Mouse (Mus musculus): ENCODE results near the gene Prdm10. TPM values are rescaled to one million over a fixed set of nuclear protein-coding genes. Genes with fewer than 3 reads are reported as not detected.

Prdm10 gene
- total and polyA plus RNA-seq, 2 experiments from 2014 or later: 5.1 to 16.0 TPM

GRCm38 (mm10) chr9:31354051-31354450 lies 73.7 kb downstream of the Prdm10 start:
- Histone ChIP-seq H3K36me3 (ENCODE audit: insufficient read depth) (peaks cover 51% of the 10 kb centered on the region), H3K4me2 (ENCODE audit: low read depth) (no peak overlapping the region), H3K9me3 (ENCODE audit: low read length) (no peaks in the 10 kb centered on the region), H3K27ac (ENCODE audit: low read depth, low read length) (no peak overlapping the region), H3K4me1 (ENCODE audit: insufficient read depth) (no peaks in the 10 kb centered on the region), H3K4me3 (ENCODE audit: low read depth, low read length) (no peak overlapping the region), H3K9ac (no peak overlapping the region), H3K27me3 (ENCODE audit: insufficient read depth, low read length) (no peaks in the 10 kb centered on the region)
- no peak for TF ChIP-seq CTCF (IDR thresholded peaks at IDR 0.05; ENCODE audit: low read depth)
- DNase-seq (no peak), ATAC-seq (no peak)
- WGBS: 91% methylated on average over 7 of the region's 7 CpGs

GRCm38 (mm10) chr9:31363698-31364609 lies 83.6 kb downstream of the Prdm10 start:
- Histone ChIP-seq H3K36me3 (ENCODE audit: insufficient read depth) (peaks cover 64% of the 10 kb centered on the region), H3K9ac (no peak overlapping the region), H3K4me2 (ENCODE audit: low read depth) (no peak overlapping the region), H3K9me3 (ENCODE audit: low read length) (no peaks in the 10 kb centered on the region), H3K27me3 (ENCODE audit: insufficient read depth, low read length) (no peaks in the 10 kb centered on the region), H3K4me1 (ENCODE audit: insufficient read depth) (no peaks in the 10 kb centered on the region), H3K4me3 (ENCODE audit: low read depth, low read length) (no peak overlapping the region), H3K27ac (ENCODE audit: low read depth, low read length) (no peak overlapping the region)
- ATAC-seq (no peak), DNase-seq (peak; percentile 31)
- 65% methylated on average over 9 of the region's 9 CpGs for WGBS
- TF ChIP-seq CTCF (IDR thresholded peaks at IDR 0.05; ENCODE audit: low read depth): no peak

- H3K9me3 ChIP-seq (ENCODE audit: low read length): no peaks in the 10 kb centered on the region
- DNase-seq (no peak), ATAC-seq (no peak)
- no peak overlapping the region for H3K4me3 ChIP-seq (ENCODE audit: low read depth, low read length)
- WGBS: 93% methylated on average over 8 of the region's 8 CpGs
- H3K4me1 ChIP-seq (ENCODE audit: insufficient read depth): no peaks in the 10 kb centered on the region
- H3K27me3 ChIP-seq (ENCODE audit: insufficient read depth, low read length): no peaks in the 10 kb centered on the region
- no peak overlapping the region for H3K4me2 ChIP-seq (ENCODE audit: low read depth)
- H3K27ac ChIP-seq (ENCODE audit: low read depth, low read length): no peak overlapping the region
- H3K36me3 ChIP-seq (ENCODE audit: insufficient read depth): peaks cover 55% of the 10 kb centered on the region
- no peak overlapping the region for H3K9ac ChIP-seq
- no peak for TF ChIP-seq CTCF (IDR thresholded peaks at IDR 0.05; ENCODE audit: low read depth)
Measured at GRCm38 (mm10) chr9:31365086-31365485, 84.7 kb downstream of the Prdm10 start.

GRCm38 (mm10) chr9:31371740-31372139 lies 91.4 kb downstream of the Prdm10 start:
- H3K4me1 ChIP-seq (ENCODE audit: insufficient read depth): no peaks in the 10 kb centered on the region
- H3K4me3 ChIP-seq (ENCODE audit: low read depth, low read length): no peak overlapping the region
- no peak for TF ChIP-seq CTCF (IDR thresholded peaks at IDR 0.05; ENCODE audit: low read depth)
- no peak overlapping the region for H3K27ac ChIP-seq (ENCODE audit: low read depth, low read length)
- 100% methylated on average over 3 of the region's 3 CpGs for WGBS
- no peak for DNase-seq
- ATAC-seq: no peak
- no peak overlapping the region for H3K9ac ChIP-seq
- H3K27me3 ChIP-seq (ENCODE audit: insufficient read depth, low read length): no peaks in the 10 kb centered on the region
- no peak overlapping the region for H3K4me2 ChIP-seq (ENCODE audit: low read depth)
- H3K9me3 ChIP-seq (ENCODE audit: low read length): no peaks in the 10 kb centered on the region
- peaks cover 34% of the 10 kb centered on the region for H3K36me3 ChIP-seq (ENCODE audit: insufficient read depth)

GRCm38 (mm10) chr9:31376661-31377060 lies 96.3 kb downstream of the Prdm10 start:
- ATAC-seq: no peak
- no peaks in the 10 kb centered on the region for H3K27me3 ChIP-seq (ENCODE audit: insufficient read depth, low read length)
- H3K4me1 ChIP-seq (ENCODE audit: insufficient read depth): no peaks in the 10 kb centered on the region
- H3K27ac ChIP-seq (ENCODE audit: low read depth, low read length): no peak overlapping the region
- TF ChIP-seq CTCF (IDR thresholded peaks at IDR 0.05; ENCODE audit: low read depth): no peak
- no peak overlapping the region for H3K4me2 ChIP-seq (ENCODE audit: low read depth)
- H3K4me3 ChIP-seq (ENCODE audit: low read depth, low read length): no peak overlapping the region
- H3K9me3 ChIP-seq (ENCODE audit: low read length): no peaks in the 10 kb centered on the region
- no peak for DNase-seq
- no peak overlapping the region for H3K9ac ChIP-seq
- H3K36me3 ChIP-seq (ENCODE audit: insufficient read depth): peaks cover 15% of the 10 kb centered on the region

GRCm38 (mm10) chr9:31384786-31385499 lies 104.6 kb downstream of the Prdm10 start:
- Histone ChIP-seq H3K4me2 (ENCODE audit: low read depth) (peak overlapping the region; percentile 72; the same call in 1 of the 2 replicates), H3K4me1 (ENCODE audit: insufficient read depth) (peaks cover 11% of the 10 kb centered on the region), H3K9ac (no peak overlapping the region), H3K27ac (ENCODE audit: low read depth, low read length) (no peak overlapping the region), H3K27me3 (ENCODE audit: insufficient read depth, low read length) (no peaks in the 10 kb centered on the region), H3K9me3 (ENCODE audit: low read length) (no peaks in the 10 kb centered on the region), H3K36me3 (ENCODE audit: insufficient read depth) (peaks cover under 1% of the 10 kb centered on the region), H3K4me3 (ENCODE audit: low read depth, low read length) (no peak overlapping the region)
- no peak for ATAC-seq
- WGBS: 82% methylated on average over 17 of the region's 17 CpGs
- DNase-seq: no peak
- no peak for TF ChIP-seq CTCF (IDR thresholded peaks at IDR 0.05; ENCODE audit: low read depth)

- peaks cover 6% of the 10 kb centered on the region for H3K36me3 ChIP-seq (ENCODE audit: insufficient read depth)
- H3K4me1 ChIP-seq (ENCODE audit: insufficient read depth): peaks cover 11% of the 10 kb centered on the region
- no peaks in the 10 kb centered on the region for H3K9me3 ChIP-seq (ENCODE audit: low read length)
- DNase-seq (no peak), ATAC-seq (peak; percentile 18)
- TF ChIP-seq CTCF (IDR thresholded peaks at IDR 0.05; ENCODE audit: low read depth): no peak
- peak overlapping the region; percentile 90 for H3K4me3 ChIP-seq (ENCODE audit: low read depth, low read length)
- no peaks in the 10 kb centered on the region for H3K27me3 ChIP-seq (ENCODE audit: insufficient read depth, low read length)
- H3K4me2 ChIP-seq (ENCODE audit: low read depth): peak overlapping the region; percentile 72
- 0 out of 2 replicates have a peak overlapping the region, but pooled peaks have one; percentile 16 for H3K27ac ChIP-seq (ENCODE audit: low read depth, low read length)
- H3K9ac ChIP-seq: peak overlapping the region; percentile 65
- WGBS: 21% methylated on average over 4 of the region's 4 CpGs
Measured at GRCm38 (mm10) chr9:31385500-31385869, 105.1 kb downstream of the Prdm10 start.
